Mouse (Mus musculus) cortical plate, adult 2 months (tissue): Measurements from ENCODE around the gene Prdm1. TPM values are rescaled to one million over a fixed set of nuclear protein-coding genes. Genes with fewer than 3 reads are reported as not detected.

Experiments
- H3K27ac ChIP-seq: fragments of 200-500 bp; 2 replicates; pipeline ENCODE4 v1.5.1; 2012; ENCODE audit warnings: low read length, control low read depth, inconsistent platforms; ENCODE audit not compliant: insufficient read depth
- H3K4me1 ChIP-seq: fragments of 200-500 bp; 2 replicates; pipeline ENCODE4 v1.6.1; 2011; ENCODE audit warnings: low read length; ENCODE audit not compliant: control insufficient read depth, insufficient read depth
- H3K4me3 ChIP-seq: fragments of 200-500 bp; 2 replicates; pipeline ENCODE4 v1.5.1; 2011; ENCODE audit warnings: mild to moderate bottlenecking, low read length, control low read depth; ENCODE audit not compliant: insufficient read depth
- CTCF ChIP-seq: fragments of 200-500 bp; IDR thresholded peaks from 2 replicates; pipeline ENCODE4 v1.5.1; 2011; ENCODE audit warnings: mild to moderate bottlenecking, control low read depth, low read length; ENCODE audit not compliant: insufficient read depth; ENCODE audit errors: extremely low read depth
- POLR2A ChIP-seq: fragments of 200-500 bp; IDR thresholded peaks from 2 replicates; pipeline ENCODE4 v1.6.1; 2011; ENCODE audit warnings: mild to moderate bottlenecking, low read length, control low read depth; ENCODE audit not compliant: insufficient read depth; ENCODE audit errors: extremely low read depth
- polyA plus RNA-seq: library from polyadenylated mRNA; depleted of rRNA; stranded (reverse); fragments of >200 nt; gene quantifications from 2 replicates; pipeline ENCODE4 v1.2.3, GENCODE M21; 2012

The Prdm1 gene
- polyA plus RNA-seq, 1 experiment = 0.58 TPM

- H3K4me3 ChIP-seq = no peak overlapping the region
- TF ChIP-seq CTCF (no peak), POLR2A (no peak)
- 0 out of 2 replicates have a peak overlapping the region, but pooled peaks have one; percentile 66 for H3K27ac ChIP-seq
- 0 out of 2 replicates have a peak, but pooled peaks cover 4% of the 10 kb centered on the region for H3K4me1 ChIP-seq
Measured at GRCm38 (mm10) chr10:44448165-44448564, 80.1 kb downstream of the Prdm1 start.

- Histone ChIP-seq H3K4me1 (0 out of 2 replicates have a peak, but pooled peaks cover 4% of the 10 kb centered on the region), H3K27ac (0 out of 2 replicates have a peak overlapping the region, but pooled peaks have one; percentile 66), H3K4me3 (no peak overlapping the region)
- TF ChIP-seq POLR2A (no peak), CTCF (no peak)
Measured at GRCm38 (mm10) chr10:44447406-44448139, 80.7 kb downstream of the Prdm1 start.

DNA sequence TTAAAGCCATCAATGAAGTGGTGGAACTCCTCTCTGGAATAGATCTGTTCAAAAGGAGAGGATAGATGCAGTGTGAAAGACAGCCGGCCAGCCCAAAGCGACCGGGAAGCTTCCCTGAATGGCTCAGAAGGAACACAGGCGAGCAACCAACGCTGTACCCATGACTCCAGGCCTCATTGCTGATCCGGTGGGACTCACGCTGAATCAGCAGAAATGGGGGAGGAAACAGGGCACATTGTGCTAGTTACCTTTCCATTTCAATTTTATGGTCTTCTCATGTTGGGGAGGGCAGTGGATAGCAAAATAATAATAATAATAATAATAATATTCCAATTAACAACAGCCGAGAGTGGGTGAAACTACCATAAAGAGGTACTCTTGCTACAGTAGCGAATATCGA, 81.3 kb downstream of the Prdm1 start:
- TF ChIP-seq POLR2A (no peak), CTCF (no peak)
- Histone ChIP-seq H3K4me3 (no peak overlapping the region), H3K27ac (no peak overlapping the region), H3K4me1 (0 out of 2 replicates have a peak, but pooled peaks cover 4% of the 10 kb centered on the region)

DNA sequence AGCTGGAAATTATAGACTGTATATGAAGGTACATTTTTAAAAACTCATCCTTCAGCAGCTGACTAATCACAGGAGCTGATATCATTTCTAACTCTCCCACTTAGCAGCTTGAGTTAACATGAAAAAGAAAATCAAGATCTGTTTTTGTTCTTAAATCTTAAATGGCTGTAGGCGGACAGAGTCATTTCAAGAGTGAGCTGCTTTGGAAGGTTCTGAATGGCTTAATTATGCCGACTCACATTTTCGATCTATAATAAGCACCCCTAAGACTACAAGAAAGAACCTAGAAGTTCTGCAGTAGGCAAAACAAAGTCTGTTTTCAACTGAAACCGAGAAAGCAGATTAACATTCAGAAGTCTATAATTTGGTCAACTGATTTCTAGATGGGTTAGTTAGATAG, 83.9 kb downstream of the Prdm1 start:
- no peak overlapping the region for H3K27ac ChIP-seq
- TF ChIP-seq CTCF (no peak), POLR2A (no peak)
- no peak overlapping the region for H3K4me3 ChIP-seq
- H3K4me1 ChIP-seq = 0 out of 2 replicates have a peak, but pooled peaks cover 4% of the 10 kb centered on the region

GRCm38 (mm10) chr10:44443696-44444095, 84.6 kb downstream of the Prdm1 start:
- Histone ChIP-seq H3K4me3 (no peak overlapping the region), H3K27ac (no peak overlapping the region), H3K4me1 (0 out of 2 replicates have a peak, but pooled peaks cover 4% of the 10 kb centered on the region)
- TF ChIP-seq CTCF (no peak), POLR2A (no peak)

DNA sequence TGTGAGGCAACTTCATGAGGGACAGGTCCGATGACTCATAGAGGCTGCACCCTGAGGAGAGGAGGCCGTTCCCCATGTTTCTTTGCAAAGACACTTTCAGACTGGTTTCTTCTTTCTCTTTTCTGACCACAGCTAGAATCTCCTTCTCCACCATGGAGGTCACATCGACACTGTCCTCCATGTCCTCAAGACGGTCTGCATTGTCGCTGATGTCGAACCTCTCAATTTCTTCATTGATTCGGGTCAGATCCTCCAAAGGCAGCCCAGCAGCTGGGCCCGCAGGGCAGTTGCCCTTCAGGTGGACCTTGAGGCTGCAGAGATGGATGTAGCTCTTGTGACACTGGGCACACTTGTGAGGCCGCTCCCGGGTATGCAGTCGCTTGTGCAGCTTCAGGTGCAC, 88.6 kb downstream of the Prdm1 start:
- H3K4me1 ChIP-seq = peaks cover 4% of the 10 kb centered on the region
- no peak overlapping the region for H3K4me3 ChIP-seq
- no peak for TF ChIP-seq POLR2A
- TF ChIP-seq CTCF = no peak
- H3K27ac ChIP-seq = no peak overlapping the region

DNA sequence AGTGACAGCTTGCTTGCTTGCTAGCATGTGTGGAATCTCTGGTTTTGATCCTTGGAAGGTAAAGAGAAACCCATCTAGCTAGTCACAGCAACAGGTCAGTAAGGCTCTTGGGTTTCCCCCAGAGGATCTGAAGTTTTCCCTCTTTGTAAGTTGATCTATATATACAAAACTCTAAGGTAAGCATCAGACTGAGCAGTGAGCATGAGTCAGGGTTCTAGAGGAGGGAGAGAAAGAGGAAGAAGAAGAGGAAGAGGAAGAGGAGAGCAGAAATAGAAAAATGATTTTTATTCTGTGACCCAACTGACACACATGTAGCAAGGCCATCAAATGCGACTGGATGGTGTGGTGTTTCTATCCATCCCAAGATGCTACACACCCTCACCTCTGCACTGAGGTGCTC, 90.7 kb downstream of the Prdm1 start:
- Histone ChIP-seq H3K4me1 (peaks cover 2% of the 10 kb centered on the region), H3K4me3 (no peak overlapping the region), H3K27ac (no peak overlapping the region)
- TF ChIP-seq CTCF = no peak
- no peak for TF ChIP-seq POLR2A

GRCm38 (mm10) chr10:44435956-44436355, 92.3 kb downstream of the Prdm1 start:
- H3K4me1 ChIP-seq = peaks cover 2% of the 10 kb centered on the region
- TF ChIP-seq CTCF (no peak), POLR2A (no peak)
- no peak overlapping the region for H3K4me3 ChIP-seq
- no peak overlapping the region for H3K27ac ChIP-seq

GRCm38 (mm10) chr10:44434702-44435181, 93.6 kb downstream of the Prdm1 start:
- Histone ChIP-seq H3K4me3 (no peak overlapping the region), H3K4me1 (peaks cover 2% of the 10 kb centered on the region), H3K27ac (no peak overlapping the region)
- TF ChIP-seq CTCF = no peak
- no peak for TF ChIP-seq POLR2A

GRCm38 (mm10) chr10:44432235-44432634, 96.1 kb downstream of the Prdm1 start:
- TF ChIP-seq POLR2A = no peak
- TF ChIP-seq CTCF = no peak
- Histone ChIP-seq H3K4me3 (no peak overlapping the region), H3K4me1 (peaks cover 2% of the 10 kb centered on the region), H3K27ac (no peak overlapping the region)
